Mouse (Mus musculus) olfactory bulb, adult 2 months (tissue): ENCODE data around the gene Polh.

ENCODE experiments used
- CTCF ChIP-seq: fragments of 200-500 bp; IDR thresholded peaks from 2 replicates; pipeline ENCODE4 v1.5.1; 2012; ENCODE audit warnings: low read depth, mild to moderate bottlenecking, low read length, moderate library complexity; ENCODE audit not compliant: insufficient read depth
- POLR2A ChIP-seq: fragments of 200-500 bp; IDR thresholded peaks from 2 replicates; pipeline ENCODE4 v1.6.1; 2012; ENCODE audit warnings: mild to moderate bottlenecking, low read depth, low read length, moderate library complexity; ENCODE audit not compliant: insufficient read depth

- TF ChIP-seq POLR2A (no peak), CTCF (no peak)
These were observed 25.1 kb upstream of the Polh start for GRCm38 (mm10) chr17:46227576-46227975.
